Mouse (Mus musculus) liver, postnatal 0 days (tissue): ENCODE measurements around the gene Zfp382. TPM values are rescaled to one million over a fixed set of nuclear protein-coding genes. Genes with fewer than 3 reads are reported as not detected.

Source experiments
- ATAC-seq: fragments of 200-750 bp; cut with Nextera tagmentation; 2 replicates; pipeline ENCODE4 v1.8.0; 2017; ENCODE audit warnings: mild to moderate bottlenecking, moderate library complexity
- DNase-seq: peaks from one replicate; pipeline ENCODE4 v3.0.0-alpha.2; 2016
- H3K27ac ChIP-seq: fragments of 300-500 bp; sonication (generic); 2 replicates; pipeline ENCODE4 v1.5.1; 2014; ENCODE audit warnings: antibody characterized with exemption, moderate library complexity, mild to moderate bottlenecking, low read depth
- H3K27me3 ChIP-seq: fragments of 300-500 bp; sonication (generic); 2 replicates; pipeline ENCODE4 v1.6.1; 2014; ENCODE audit warnings: low read length, control low read depth, mixed read lengths; ENCODE audit not compliant: insufficient read depth
- H3K36me3 ChIP-seq: fragments of 300-500 bp; sonication (generic); replicated peaks from 2 replicates; pipeline ENCODE4 v1.6.1; 2014; ENCODE audit warnings: mild to moderate bottlenecking, control low read depth, low read length, moderate library complexity, mixed read lengths; ENCODE audit not compliant: insufficient read depth
- H3K4me1 ChIP-seq: fragments of 300-500 bp; sonication (generic); 2 replicates; pipeline ENCODE4 v1.6.1; 2014; ENCODE audit warnings: antibody characterized with exemption, mild to moderate bottlenecking, control low read depth; ENCODE audit not compliant: insufficient read depth
- H3K4me2 ChIP-seq: fragments of 300-500 bp; sonication (generic); 2 replicates; pipeline ENCODE4 v1.6.1; 2014; ENCODE audit warnings: low read depth, mild to moderate bottlenecking, low read length, moderate library complexity, mixed read lengths
- H3K4me3 ChIP-seq: fragments of 300-500 bp; sonication (generic); 2 replicates; pipeline ENCODE4 v1.5.1; 2014; ENCODE audit warnings: low read depth, low read length
- H3K9ac ChIP-seq: fragments of 300-500 bp; sonication (generic); replicated peaks from 2 replicates; pipeline ENCODE4 v1.6.1; 2014; ENCODE audit warnings: mild to moderate bottlenecking, moderate library complexity
- H3K9me3 ChIP-seq: fragments of 300-500 bp; sonication (generic); 2 replicates; pipeline ENCODE4 v1.6.1; 2016; ENCODE audit warnings: mild to moderate bottlenecking, control low read depth, low read length, mixed read lengths
- CTCF ChIP-seq: sonication (generic); IDR thresholded peaks from 2 replicates; pipeline ENCODE4 v1.5.1; 2016; ENCODE audit warnings: antibody characterized with exemption, low read depth
- EP300 ChIP-seq: IDR thresholded peaks from 2 replicates; pipeline ENCODE4 v1.6.1; 2016; ENCODE audit warnings: antibody characterized with exemption, low read depth, mild to moderate bottlenecking
- WGBS: fragments of 180-500 bp; shearing (Covaris S2); extraction: QIAGEN DNeasy Blood & Tissue Kit; methylation state at CpG from one replicate; pipeline ENCODE4 v1.1.7; 2014; ENCODE audit not compliant: insufficient replicate concordance; 5-methylcytosine and 5-hydroxymethylcytosine counted together
- polyA plus RNA-seq: library from polyadenylated mRNA; unstranded; fragments of >200 nt; fragmentation: Nextera tagmentation; extraction: Ambion mirVana; gene quantifications from 2 replicates; pipeline ENCODE4 v1.2.1, GENCODE M21; 2015

The Zfp382 gene
- polyA plus RNA-seq, 1 experiment from 2014 or later: 0.75 TPM

GRCm38 (mm10) chr7:30143555-30144209, 21.9 kb downstream of the Zfp382 start:
- WGBS: 3% methylated on average over 35 of the region's 35 CpGs
- H3K4me2 ChIP-seq: peak overlapping the region; percentile 80
- peaks cover 9% of the 10 kb centered on the region for H3K9me3 ChIP-seq
- 0 out of 2 replicates have a peak, but pooled peaks cover 2% of the 10 kb centered on the region for H3K4me1 ChIP-seq
- peak overlapping the region; percentile 58; the same call in 1 of the 2 replicates for H3K9ac ChIP-seq
- H3K4me3 ChIP-seq: peak overlapping the region; percentile 57
- no peaks in the 10 kb centered on the region for H3K36me3 ChIP-seq
- DNase-seq (peak; percentile 76), ATAC-seq (peak; percentile 85)
- TF ChIP-seq EP300: no peak
- no peak for TF ChIP-seq CTCF
- H3K27me3 ChIP-seq: no peaks in the 10 kb centered on the region
- no peak overlapping the region for H3K27ac ChIP-seq

- no peak for ATAC-seq
- no peak overlapping the region for H3K4me2 ChIP-seq
Measured at GRCm38 (mm10) chr7:30147011-30147410, 25.3 kb downstream of the Zfp382 start.

GRCm38 (mm10) chr7:30154040-30154439, 32.3 kb downstream of the Zfp382 start:
- H3K4me2 ChIP-seq: no peak overlapping the region
- peaks cover 21% of the 10 kb centered on the region for H3K36me3 ChIP-seq
- no peak overlapping the region for H3K4me3 ChIP-seq
- H3K9me3 ChIP-seq: peaks cover 52% of the 10 kb centered on the region
- no peaks in the 10 kb centered on the region for H3K27me3 ChIP-seq
- no peak for ATAC-seq
- no peak for DNase-seq
- no peaks in the 10 kb centered on the region for H3K4me1 ChIP-seq
- TF ChIP-seq EP300 (no peak), CTCF (peak; percentile 24; the same call in 1 of the 2 replicates)
- no peak overlapping the region for H3K27ac ChIP-seq
- no peak overlapping the region for H3K9ac ChIP-seq
- 88% methylated on average over 1 of the region's 1 CpGs for WGBS

More at GRCm38 (mm10) chr7:30147011-30147410, 25.3 kb downstream of the Zfp382 start:
- H3K9ac ChIP-seq: no peak overlapping the region
- TF ChIP-seq EP300: no peak
- no peak for TF ChIP-seq CTCF
- 0 out of 2 replicates have a peak, but pooled peaks cover 2% of the 10 kb centered on the region for H3K4me1 ChIP-seq
- WGBS: 88% methylated on average over 5 of the region's 5 CpGs
- H3K27ac ChIP-seq: no peak overlapping the region
- H3K9me3 ChIP-seq: peaks cover 29% of the 10 kb centered on the region
- no peaks in the 10 kb centered on the region for H3K36me3 ChIP-seq
- no peak for DNase-seq
- H3K27me3 ChIP-seq: no peaks in the 10 kb centered on the region
- H3K4me3 ChIP-seq: no peak overlapping the region

GRCm38 (mm10) chr7:30155507-30155906, 33.8 kb downstream of the Zfp382 start:
- Histone ChIP-seq H3K36me3 (peaks cover 33% of the 10 kb centered on the region), H3K4me3 (no peak overlapping the region), H3K9ac (no peak overlapping the region), H3K4me2 (no peak overlapping the region), H3K27ac (no peak overlapping the region), H3K4me1 (no peaks in the 10 kb centered on the region), H3K9me3 (peaks cover 49% of the 10 kb centered on the region), H3K27me3 (no peaks in the 10 kb centered on the region)
- WGBS: 83% methylated on average over 3 of the region's 3 CpGs
- TF ChIP-seq CTCF: no peak
- TF ChIP-seq EP300: no peak
- no peak for DNase-seq
- ATAC-seq: no peak

GRCm38 (mm10) chr7:30163113-30163512, 41.4 kb downstream of the Zfp382 start:
- Histone ChIP-seq H3K4me2 (no peak overlapping the region), H3K27ac (no peak overlapping the region), H3K4me3 (no peak overlapping the region), H3K4me1 (peaks cover 6% of the 10 kb centered on the region), H3K9ac (no peak overlapping the region), H3K27me3 (no peaks in the 10 kb centered on the region), H3K36me3 (peaks cover 60% of the 10 kb centered on the region), H3K9me3 (peaks cover 34% of the 10 kb centered on the region)
- DNase-seq (no peak), ATAC-seq (no peak)
- TF ChIP-seq CTCF (no peak), EP300 (no peak)
- WGBS: 93% methylated on average over 5 of the region's 5 CpGs

- ATAC-seq (no peak), DNase-seq (no peak)
- H3K27ac ChIP-seq: no peak overlapping the region
- peaks cover 33% of the 10 kb centered on the region for H3K9me3 ChIP-seq
- H3K9ac ChIP-seq: no peak overlapping the region
- 92% methylated on average over 2 of the region's 2 CpGs for WGBS
- no peak overlapping the region for H3K4me3 ChIP-seq
- TF ChIP-seq EP300: no peak
- TF ChIP-seq CTCF: no peak
- peaks cover 10% of the 10 kb centered on the region for H3K4me1 ChIP-seq
- no peak overlapping the region for H3K4me2 ChIP-seq
- H3K27me3 ChIP-seq: no peaks in the 10 kb centered on the region
- peaks cover 46% of the 10 kb centered on the region for H3K36me3 ChIP-seq
Measured at GRCm38 (mm10) chr7:30164745-30165144, 43.0 kb downstream of the Zfp382 start.
